Mouse (Mus musculus): Measurements from ENCODE around the gene Msn. TPM values are rescaled to one million over a fixed set of nuclear protein-coding genes. Genes with fewer than 3 reads are reported as not detected.

Gene Msn
- 24.4 and 26.8 TPM in 2 replicates for polyA plus RNA-seq (2012; rRNA removed)

GRCm38 (mm10) chrX:96095509-96096499 is at the start of gene Msn:
Gene Msn (plus strand): TSS chrX:96096042.

Other genes starting within 250 kb of the Msn start
- 4.6 and 6.3 TPM in 2 replicates for gene Las1l, start 139.1 kb upstream of the Msn start, polyA plus RNA-seq (2012; rRNA removed)
- not detected in 2 replicates for gene Vsig4, start 197.4 kb downstream of the Msn start, polyA plus RNA-seq (2012; rRNA removed)